Mouse (Mus musculus): ENCODE data around the gene Mgat4a. TPM values are rescaled to one million over a fixed set of nuclear protein-coding genes. Genes with fewer than 3 reads are reported as not detected.

Gene Mgat4a
- total and polyA plus RNA-seq, 3 experiments: 4.5 to 11.8 (median 8.7) TPM

- no peaks in the 10 kb centered on the region for H3K4me1 ChIP-seq (ENCODE audit: control insufficient read depth, insufficient read depth, low read length)
- no peaks in the 10 kb centered on the region for H3K27me3 ChIP-seq (ENCODE audit: control insufficient read depth, insufficient read depth, low read length)
- peak in 1 of 2 experiments; percentile 12 for DNase-seq
- TF ChIP-seq POLR2A (IDR thresholded peaks at IDR 0.05; ENCODE audit: insufficient read depth, low read depth, low read length) (no peak), CTCF (IDR thresholded peaks at IDR 0.05) (no peak), EP300 (IDR thresholded peaks at IDR 0.05; ENCODE audit: insufficient read depth, low read depth, low read length) (no peak)
- 50% methylated on average over 10 of the region's 10 CpGs for WGBS
- intact Hi-C loops (cut with DNase I): no loop called here
- no peaks in the 10 kb centered on the region for H3K79me2 ChIP-seq (replicated peaks; ENCODE audit: control insufficient read depth, insufficient read depth, low read length)
- H3K27ac ChIP-seq: no peak overlapping the region
- no peak overlapping the region for H3K9ac ChIP-seq (ENCODE audit: low read depth, low read length)
- no peaks in the 10 kb centered on the region for H3K36me3 ChIP-seq (ENCODE audit: control insufficient read depth, insufficient read depth, low read length)
- H3K4me3 ChIP-seq: no peak overlapping the region
Measured at GRCm38 (mm10) chr1:37572528-37573272, 31.9 kb upstream of the Mgat4a start.

- Histone ChIP-seq H3K4me3 (no peak overlapping the region), H3K36me3 (ENCODE audit: control insufficient read depth, insufficient read depth, low read length) (no peaks in the 10 kb centered on the region), H3K4me1 (ENCODE audit: control insufficient read depth, insufficient read depth, low read length) (no peaks in the 10 kb centered on the region), H3K27me3 (ENCODE audit: control insufficient read depth, insufficient read depth, low read length) (no peaks in the 10 kb centered on the region), H3K79me2 (replicated peaks; ENCODE audit: control insufficient read depth, insufficient read depth, low read length) (no peaks in the 10 kb centered on the region), H3K27ac (no peak overlapping the region), H3K9ac (ENCODE audit: low read depth, low read length) (no peak overlapping the region)
- intact Hi-C loops (cut with DNase I): no loop called here
- DNase-seq: no peak
- 88% methylated on average over 1 of the region's 1 CpGs for WGBS
- TF ChIP-seq CTCF (IDR thresholded peaks at IDR 0.05): no peak
- no peak for TF ChIP-seq POLR2A (IDR thresholded peaks at IDR 0.05; ENCODE audit: insufficient read depth, low read depth, low read length)
- TF ChIP-seq EP300 (IDR thresholded peaks at IDR 0.05; ENCODE audit: insufficient read depth, low read depth, low read length): no peak
Measured at GRCm38 (mm10) chr1:37568379-37568778, 27.6 kb upstream of the Mgat4a start.

DNA sequence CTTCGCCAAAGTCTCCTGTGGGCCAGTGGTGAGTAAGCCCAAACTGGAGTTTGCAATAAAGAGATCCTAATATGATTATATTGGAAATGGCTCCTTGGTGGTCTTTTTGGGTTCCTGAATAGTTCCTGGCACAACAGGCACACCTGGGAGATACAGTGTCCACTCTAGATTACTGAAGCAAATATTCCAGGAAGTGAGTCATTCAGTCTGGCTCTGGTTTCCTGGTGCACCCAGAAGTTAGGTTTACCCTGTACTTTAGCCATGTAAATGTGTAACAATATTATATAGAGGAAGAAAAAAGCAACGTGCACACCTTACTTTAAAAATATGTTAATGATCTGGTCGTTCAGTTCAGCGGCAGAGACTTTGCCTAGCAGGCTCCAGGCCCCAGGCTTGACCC is 25.9 kb upstream of the Mgat4a start:
- Histone ChIP-seq H3K27me3 (ENCODE audit: control insufficient read depth, insufficient read depth, low read length) (no peaks in the 10 kb centered on the region), H3K4me1 (ENCODE audit: control insufficient read depth, insufficient read depth, low read length) (no peaks in the 10 kb centered on the region), H3K36me3 (ENCODE audit: control insufficient read depth, insufficient read depth, low read length) (no peaks in the 10 kb centered on the region), H3K9ac (ENCODE audit: low read depth, low read length) (no peak overlapping the region), H3K27ac (no peak overlapping the region), H3K4me3 (no peak overlapping the region), H3K79me2 (replicated peaks; ENCODE audit: control insufficient read depth, insufficient read depth, low read length) (no peaks in the 10 kb centered on the region)
- WGBS: 69% methylated on average over 4 of the region's 4 CpGs
- TF ChIP-seq CTCF (IDR thresholded peaks at IDR 0.05): no peak
- no peak for TF ChIP-seq POLR2A (IDR thresholded peaks at IDR 0.05; ENCODE audit: insufficient read depth, low read depth, low read length)
- TF ChIP-seq EP300 (IDR thresholded peaks at IDR 0.05; ENCODE audit: insufficient read depth, low read depth, low read length): no peak
- intact Hi-C loops (cut with DNase I): no loop called here
- no peak for DNase-seq

DNA sequence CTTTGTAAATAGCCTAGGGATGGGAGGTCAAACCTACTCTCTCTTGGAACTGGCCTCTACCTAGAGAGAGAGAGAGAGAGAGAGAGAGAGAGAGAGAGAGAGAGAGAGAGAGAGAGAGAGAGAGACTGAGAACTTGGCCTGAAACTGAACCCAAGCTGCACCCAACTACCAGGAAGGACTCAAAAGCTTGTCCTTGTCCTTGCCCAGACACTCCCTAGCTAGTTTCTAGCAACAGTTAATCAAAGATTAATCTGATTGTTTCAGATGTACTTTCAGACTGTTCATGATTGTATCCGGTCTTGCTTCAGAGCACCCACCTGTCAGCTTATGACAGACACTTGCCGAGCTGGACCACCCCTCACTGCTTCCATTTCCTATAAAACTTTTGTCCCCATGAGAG is 25.5 kb upstream of the Mgat4a start:
- intact Hi-C loops (cut with DNase I): no loop called here
- H3K36me3 ChIP-seq (ENCODE audit: control insufficient read depth, insufficient read depth, low read length): no peaks in the 10 kb centered on the region
- no peaks in the 10 kb centered on the region for H3K79me2 ChIP-seq (replicated peaks; ENCODE audit: control insufficient read depth, insufficient read depth, low read length)
- no peak overlapping the region for H3K27ac ChIP-seq
- WGBS: 49% methylated on average over 2 of the region's 2 CpGs
- no peaks in the 10 kb centered on the region for H3K4me1 ChIP-seq (ENCODE audit: control insufficient read depth, insufficient read depth, low read length)
- H3K4me3 ChIP-seq: no peak overlapping the region
- no peak for DNase-seq
- TF ChIP-seq CTCF (IDR thresholded peaks at IDR 0.05) (no peak), EP300 (IDR thresholded peaks at IDR 0.05; ENCODE audit: insufficient read depth, low read depth, low read length) (no peak), POLR2A (IDR thresholded peaks at IDR 0.05; ENCODE audit: insufficient read depth, low read depth, low read length) (no peak)
- no peaks in the 10 kb centered on the region for H3K27me3 ChIP-seq (ENCODE audit: control insufficient read depth, insufficient read depth, low read length)
- no peak overlapping the region for H3K9ac ChIP-seq (ENCODE audit: low read depth, low read length)

- no peak for TF ChIP-seq CTCF (IDR thresholded peaks at IDR 0.05)
- no peak for TF ChIP-seq EP300 (IDR thresholded peaks at IDR 0.05; ENCODE audit: insufficient read depth, low read depth, low read length)
- TF ChIP-seq POLR2A (IDR thresholded peaks at IDR 0.05; ENCODE audit: insufficient read depth, low read depth, low read length): no peak
- WGBS: 64% methylated on average over 6 of the region's 6 CpGs
- Histone ChIP-seq H3K36me3 (ENCODE audit: control insufficient read depth, insufficient read depth, low read length) (no peaks in the 10 kb centered on the region), H3K9ac (ENCODE audit: low read depth, low read length) (no peak overlapping the region), H3K27me3 (ENCODE audit: control insufficient read depth, insufficient read depth, low read length) (no peaks in the 10 kb centered on the region), H3K4me3 (no peak overlapping the region), H3K4me1 (ENCODE audit: control insufficient read depth, insufficient read depth, low read length) (no peaks in the 10 kb centered on the region), H3K79me2 (replicated peaks; ENCODE audit: control insufficient read depth, insufficient read depth, low read length) (no peaks in the 10 kb centered on the region), H3K27ac (no peak overlapping the region)
- DNase-seq: no peak
- intact Hi-C loops (cut with DNase I): no loop called here
Measured at GRCm38 (mm10) chr1:37565396-37565795, 24.6 kb upstream of the Mgat4a start.

- TF ChIP-seq CTCF (IDR thresholded peaks at IDR 0.05) (no peak), POLR2A (IDR thresholded peaks at IDR 0.05; ENCODE audit: insufficient read depth, low read depth, low read length) (no peak)
- Histone ChIP-seq H3K27me3 (ENCODE audit: control insufficient read depth, insufficient read depth, low read length) (no peaks in the 10 kb centered on the region), H3K9ac (ENCODE audit: low read depth, low read length) (no peak overlapping the region), H3K36me3 (ENCODE audit: control insufficient read depth, insufficient read depth, low read length) (no peaks in the 10 kb centered on the region), H3K79me2 (replicated peaks; ENCODE audit: control insufficient read depth, insufficient read depth, low read length) (no peaks in the 10 kb centered on the region), H3K4me1 (ENCODE audit: control insufficient read depth, insufficient read depth, low read length) (no peaks in the 10 kb centered on the region), H3K27ac (no peak overlapping the region), H3K4me3 (no peak overlapping the region)
- WGBS: 76% methylated on average over 3 of the region's 3 CpGs
- intact Hi-C loops (cut with DNase I): no loop called here
- DNase-seq: peak in 1 of 2 experiments; percentile 18
Measured at GRCm38 (mm10) chr1:37561955-37562354, 21.1 kb upstream of the Mgat4a start.
